ENCODE assay signal across 33 mouse cellular contexts in the genomic region with DNA sequence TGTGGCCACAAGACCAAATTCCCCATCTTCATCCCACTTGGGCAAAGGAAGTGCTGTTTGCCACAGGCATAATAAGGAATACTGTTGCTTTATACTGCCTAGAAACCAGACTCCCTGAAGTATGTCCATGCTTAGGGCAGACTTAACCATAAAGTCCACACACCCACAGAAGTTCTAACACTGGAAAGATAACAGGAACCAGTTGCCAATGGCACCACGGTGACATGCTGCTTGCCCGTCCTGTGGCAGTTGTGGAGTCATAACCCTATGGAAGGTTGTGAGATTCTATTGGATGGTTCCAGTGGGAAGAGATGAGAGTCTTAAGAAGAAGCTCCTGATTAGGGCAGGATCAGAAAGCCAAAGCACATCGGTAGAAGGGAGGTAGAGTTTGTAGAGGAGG. TPM values are rescaled to one million over a fixed set of nuclear protein-coding genes. Genes with fewer than 3 reads are reported as not detected.
"Had no signal": no experiment of that assay in that cellular context is flagged by ENCODE, and none has a peak within 500 bp of the region (broad histone marks: within the 10 kb centered on the region; RNA-seq: fewer than 3 reads in every experiment).

A gene (plus strand): TSS at position 301 of the 400 bp plus-strand sequence.

- H3K27me3 ChIP-seq: heart, embryonic 13.5 days; heart, embryonic 15.5 days; hindbrain, embryonic 12.5 days; intestine, embryonic 15.5 days; limb, embryonic 12.5 days; liver, embryonic 13.5 days; liver, embryonic 15.5 days had no signal

- ATAC-seq: hindbrain, embryonic 16.5 days; inflammation-experienced regulatory T-cells, adult 6 months; intestine, embryonic 15.5 days; intestine, postnatal 0 days had no signal

- DNase-seq: gastrocnemius, adult 2 months; gastrocnemius, postnatal 10 days; gastrocnemius, postnatal 25 days; heart, adult 2 months; heart, postnatal 14 days; heart, postnatal 4 days; kidney, adult 18-20 months; kidney, adult 8-10 months; kidney, postnatal 10 days; kidney, postnatal 25 days; kidney, postnatal 4 days; liver; liver, embryonic 13.5 days had no signal

- H3K4me1 ChIP-seq: heart, embryonic 13.5 days; heart, embryonic 15.5 days; intestine, embryonic 15.5 days; liver, embryonic 13.5 days; liver, embryonic 15.5 days had no signal

- H3K27ac ChIP-seq: gastrocnemius, adult 2 months; heart, adult 2 months; heart, embryonic 13.5 days; heart, embryonic 15.5 days; hindbrain, embryonic 12.5 days; hindbrain, embryonic 14.5 days; intestine, embryonic 15.5 days; limb, embryonic 10.5 days; limb, embryonic 12.5 days; liver, embryonic 13.5 days; liver, embryonic 15.5 days had no signal

- H3K36me3 ChIP-seq: heart, embryonic 13.5 days; heart, embryonic 15.5 days; hindbrain, embryonic 10.5 days; hindbrain, embryonic 12.5 days; intestine, embryonic 15.5 days; limb, embryonic 10.5 days; limb, embryonic 12.5 days; liver, embryonic 13.5 days; liver, embryonic 15.5 days had no signal

- H3K4me3 ChIP-seq: gastrocnemius, adult 2 months; heart, adult 2 months; heart, embryonic 13.5 days; heart, embryonic 15.5 days; hindbrain, embryonic 10.5 days; hindbrain, embryonic 12.5 days; intestine, embryonic 15.5 days; limb, embryonic 10.5 days; limb, embryonic 12.5 days; liver, embryonic 13.5 days; liver, embryonic 15.5 days had no signal

RNA-seq across cellular contexts. Expression of the gene that starts here (rescaled TPM):
- total RNA-seq: gastrocnemius, adult 2 months; gastrocnemius, postnatal 10 days; gastrocnemius, postnatal 25 days; gastrocnemius, postnatal 4 days; granulocyte monocyte progenitor cell, adult 5-6 weeks; heart, adult 2 months; heart, postnatal 14 days; heart, postnatal 4 days had no signal
- polyA plus RNA-seq: heart, adult 2 months; heart, embryonic 11.5 days; heart, embryonic 13.5 days; heart, embryonic 15.5 days; heart, postnatal 0 days; hindbrain, embryonic 10.5 days; hindbrain, embryonic 12.5 days; hindbrain, embryonic 14.5 days; hindbrain, embryonic 16.5 days; inflammation-experienced regulatory T-cells, adult 6 months; intestine, embryonic 15.5 days; intestine, postnatal 0 days; kidney, embryonic 14.5 days; kidney, embryonic 16.5 days; limb, embryonic 10.5 days; limb, embryonic 12.5 days; limb, embryonic 14.5 days; liver, embryonic 11.5 days; liver, embryonic 13.5 days; liver, embryonic 15.5 days had no signal
